Mouse (Mus musculus) ovary, adult 18-20 months (tissue): Measurements from ENCODE around the gene Ephb3.

Experiments
- DNase-seq: peaks from one replicate; pipeline ENCODE4 v3.0.0; 2022; ENCODE audit warnings: low spot score, mixed read lengths

Gene Ephb3

DNA sequence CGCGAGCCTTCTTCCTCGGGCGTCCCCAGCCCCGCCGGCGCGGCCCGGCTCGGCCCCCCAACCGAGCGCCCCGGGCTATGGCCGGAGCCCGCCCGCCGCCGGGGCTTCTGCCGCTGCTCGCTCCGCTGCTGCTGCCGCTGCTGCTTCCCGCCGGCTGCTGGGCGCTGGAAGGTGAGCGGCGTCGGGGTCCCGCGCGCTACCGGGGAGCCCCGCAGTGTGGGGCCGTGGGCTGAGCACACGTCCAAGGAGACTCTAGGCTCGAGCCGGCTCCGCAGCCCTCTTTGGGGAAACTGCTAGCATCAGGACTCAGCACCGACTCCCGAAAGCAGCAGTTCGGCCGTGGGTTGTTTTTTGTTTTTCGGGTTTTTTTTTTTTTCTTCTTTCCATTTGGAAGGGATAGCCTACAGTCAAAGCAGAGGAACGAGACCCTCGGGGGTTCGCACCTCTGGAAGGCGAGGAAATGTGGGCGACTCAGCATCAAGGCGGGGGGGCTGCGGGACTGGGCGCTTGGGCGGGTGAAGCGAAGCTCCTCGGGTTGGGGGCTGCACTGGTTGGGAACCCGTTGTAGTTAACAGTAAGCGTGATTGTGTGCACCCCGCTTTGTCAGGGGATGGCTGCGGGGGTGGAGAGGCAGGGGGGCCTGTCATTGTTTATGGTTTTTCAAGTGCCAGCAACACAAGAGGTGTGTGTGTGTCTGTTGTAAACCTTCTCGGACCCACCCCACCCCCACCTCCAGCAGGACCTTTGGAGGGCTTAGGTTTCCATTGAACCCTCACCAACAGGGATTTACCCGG, 735 bp downstream of the Ephb3 start:
- no peak for DNase-seq

DNA sequence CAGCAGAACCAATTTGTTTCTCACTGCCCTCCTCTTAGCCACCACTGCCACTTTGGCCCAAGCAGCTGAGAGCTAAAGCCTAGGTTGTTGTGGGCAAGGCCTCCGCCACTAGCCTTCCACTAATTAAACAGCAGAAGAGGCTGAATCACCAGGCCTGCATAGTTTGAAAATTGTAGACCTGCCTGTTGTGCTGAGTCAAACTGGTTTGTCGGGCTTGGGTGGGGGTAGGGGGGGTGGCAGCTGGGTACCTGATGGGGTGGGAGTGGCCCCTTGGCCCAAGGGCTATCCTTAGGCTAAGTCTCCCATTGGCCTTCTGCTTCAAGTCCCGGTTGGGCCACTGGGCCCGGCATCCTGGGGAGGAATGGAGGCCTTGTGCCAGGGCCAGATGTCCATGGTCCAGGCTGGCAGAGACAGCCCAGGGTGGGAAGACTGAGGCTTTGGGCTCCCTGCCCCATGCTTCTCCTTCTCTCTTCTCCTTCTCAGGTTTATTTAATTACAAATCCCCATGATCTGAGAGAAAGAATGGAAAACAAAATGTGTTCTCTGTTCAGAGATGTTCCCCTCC, 3.5 kb downstream of the Ephb3 start:
- no peak for DNase-seq

DNA sequence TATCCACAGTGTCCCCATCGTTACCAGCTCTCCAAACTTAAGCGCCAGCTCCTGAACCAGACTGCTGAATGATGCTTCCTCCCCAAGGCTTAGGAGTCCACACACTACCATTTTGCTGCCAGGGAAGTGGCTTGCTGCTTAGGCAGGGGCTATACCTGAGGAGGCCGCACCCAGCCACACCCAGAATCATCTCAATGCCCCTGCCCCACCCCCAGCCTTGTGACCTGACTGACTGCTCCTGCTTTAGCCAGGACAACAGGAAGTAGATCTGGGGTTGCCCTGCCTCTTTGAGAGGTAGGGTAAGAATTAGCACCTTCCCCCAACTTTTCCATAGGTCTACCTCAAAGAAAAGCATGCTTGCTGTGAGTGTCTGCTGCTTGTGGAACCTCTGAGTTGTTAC, 4.7 kb downstream of the Ephb3 start:
- no peak for DNase-seq

DNA sequence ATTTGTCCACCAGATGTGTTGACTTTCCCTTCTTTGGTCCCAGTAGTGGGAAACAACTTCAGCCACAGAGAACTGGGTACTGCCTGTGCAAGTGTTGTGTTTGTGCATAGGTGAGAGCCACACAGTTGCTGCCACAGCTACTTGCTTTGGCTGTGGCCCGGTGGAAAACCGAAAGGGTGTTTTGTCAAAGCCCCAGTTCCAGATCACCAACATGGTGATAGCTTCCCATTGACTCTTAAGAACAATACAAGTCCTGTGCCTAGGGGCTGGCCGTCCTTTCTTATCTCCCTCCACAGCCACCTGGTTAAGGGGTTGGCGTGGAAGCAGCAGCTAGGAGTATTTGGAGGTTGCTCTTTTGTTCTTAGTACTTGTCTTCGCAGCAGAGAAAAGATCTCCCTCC, 5.6 kb downstream of the Ephb3 start:
- DNase-seq = no peak

DNA sequence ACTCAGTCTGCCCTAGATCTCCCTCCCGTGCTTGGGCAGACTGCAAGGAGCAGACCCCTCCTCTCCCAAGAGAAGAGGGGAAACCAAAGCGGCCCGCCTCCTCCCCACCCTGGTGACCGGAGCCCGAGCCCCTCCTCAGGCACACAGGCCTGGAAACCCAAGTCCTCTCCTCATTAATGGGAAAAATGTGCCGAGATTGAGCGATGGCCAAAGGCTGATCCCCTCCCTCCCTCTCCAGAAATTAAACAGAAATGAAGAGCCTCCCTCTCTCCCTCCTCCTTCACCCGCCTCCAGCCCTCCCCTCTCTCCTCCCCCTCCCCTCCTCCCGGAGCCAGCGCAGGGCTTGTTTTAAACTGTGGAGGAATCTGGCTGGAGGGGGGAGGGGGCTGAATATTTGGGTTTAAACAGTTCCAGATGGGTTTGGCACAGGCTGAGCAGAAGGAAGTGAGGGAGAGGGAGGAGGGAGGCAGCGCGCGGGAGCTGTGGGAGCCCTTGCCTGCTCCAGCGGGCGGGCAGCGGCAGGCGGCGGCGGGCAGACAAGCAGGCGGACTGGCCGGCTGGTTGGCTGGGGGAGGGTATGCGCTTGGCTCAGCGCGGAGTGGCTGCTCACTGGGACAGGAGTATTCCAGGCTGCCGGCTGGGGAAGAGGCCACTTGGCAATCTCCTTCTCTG, 6.2 kb downstream of the Ephb3 start:
- peak; percentile 81 for DNase-seq

DNA sequence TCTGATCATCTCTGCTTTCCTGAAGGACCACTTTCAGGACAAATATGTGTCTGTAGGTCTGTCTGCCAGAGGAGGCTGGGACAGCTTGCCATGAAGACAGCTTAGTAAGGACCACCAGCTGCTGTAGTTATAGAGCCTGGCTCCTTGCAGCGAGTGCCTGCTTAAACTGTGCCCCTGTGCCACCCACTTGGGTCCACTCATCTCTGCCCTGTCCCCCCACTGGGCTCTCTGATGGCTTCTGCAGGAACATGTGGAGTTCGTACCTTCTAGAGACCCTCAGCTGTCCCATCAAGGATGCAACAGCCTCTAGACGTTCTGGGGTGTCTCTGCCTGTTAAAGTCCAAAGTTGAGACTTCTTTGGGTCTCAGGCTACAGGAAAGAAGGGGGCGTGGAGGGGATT, 6.9 kb downstream of the Ephb3 start:
- DNase-seq = no peak

DNA sequence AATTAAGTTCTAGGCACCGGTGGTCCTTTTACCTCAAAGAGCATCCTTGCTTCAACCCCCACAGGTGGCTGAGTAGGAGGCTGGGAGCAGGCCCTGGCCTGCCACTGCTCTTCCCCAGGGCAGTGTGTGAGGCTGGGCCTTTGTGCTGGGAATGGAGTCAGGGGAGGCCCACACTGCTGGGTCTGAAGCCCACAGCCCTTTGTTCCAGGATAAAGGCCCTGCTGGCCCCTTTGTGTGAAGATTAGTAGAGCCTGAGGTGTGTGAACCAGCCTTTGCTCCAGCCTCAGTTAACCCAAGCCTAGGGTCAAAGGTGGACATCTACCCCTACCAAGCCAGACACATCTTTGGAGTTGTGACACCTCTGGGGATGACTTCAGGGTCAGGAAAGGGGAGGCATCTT, 7.8 kb downstream of the Ephb3 start:
- DNase-seq = no peak

DNA sequence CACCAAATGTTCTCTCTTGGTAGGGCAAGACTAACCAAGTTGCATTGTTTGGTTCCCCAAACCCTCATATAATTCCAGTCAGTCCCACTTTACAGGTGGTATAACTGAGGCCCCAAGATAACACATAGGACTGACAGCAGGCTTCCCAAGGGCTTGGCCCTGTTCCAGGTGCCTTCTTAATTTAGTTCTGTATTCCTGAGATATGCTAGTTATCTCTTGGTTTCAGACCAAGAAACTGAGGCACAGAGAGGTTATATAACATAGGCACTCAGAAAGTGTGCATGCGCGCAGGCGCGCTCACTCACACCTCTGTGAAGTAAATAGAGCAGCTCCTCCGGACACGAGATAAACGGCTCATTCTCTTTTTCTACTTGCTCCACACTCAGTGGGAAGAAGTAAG, 9.4 kb downstream of the Ephb3 start:
- DNase-seq = no peak

DNA sequence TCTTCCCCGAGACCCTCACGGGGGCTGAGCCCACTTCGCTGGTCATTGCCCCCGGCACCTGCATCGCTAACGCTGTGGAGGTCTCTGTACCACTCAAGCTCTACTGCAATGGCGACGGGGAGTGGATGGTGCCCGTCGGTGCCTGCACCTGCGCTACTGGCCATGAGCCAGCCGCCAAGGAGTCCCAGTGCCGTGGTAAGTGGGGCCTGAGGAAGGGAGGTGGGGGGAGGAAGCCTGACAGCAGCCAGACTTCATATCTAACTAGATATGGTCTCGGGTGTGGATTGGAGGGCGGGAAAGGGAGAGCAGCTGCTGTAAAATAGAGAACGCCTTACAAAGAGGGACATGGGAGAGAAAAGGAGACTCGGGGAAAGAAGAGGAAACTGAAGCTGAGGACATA, 10.2 kb downstream of the Ephb3 start:
- no peak for DNase-seq

DNA sequence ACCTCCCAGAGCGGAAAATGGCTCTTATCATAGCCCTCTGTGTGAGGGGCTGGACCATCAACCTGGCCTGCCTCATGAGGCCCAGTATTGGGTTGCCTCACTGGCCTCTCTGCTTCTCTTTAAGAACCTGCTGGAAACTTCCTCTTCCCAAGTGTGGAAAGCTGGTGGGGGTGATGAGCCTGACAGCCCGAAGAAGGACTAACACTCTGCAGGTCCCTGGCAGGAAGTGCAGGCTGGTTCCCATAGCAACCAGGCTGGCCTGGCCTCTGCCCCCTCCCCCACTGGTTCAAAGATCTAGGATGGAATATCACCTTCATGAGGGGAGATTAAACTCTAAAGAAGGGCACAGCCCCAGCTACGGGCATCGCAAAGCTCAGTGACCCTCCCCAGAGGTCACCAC, 11.5 kb downstream of the Ephb3 start:
- DNase-seq = no peak

DNA sequence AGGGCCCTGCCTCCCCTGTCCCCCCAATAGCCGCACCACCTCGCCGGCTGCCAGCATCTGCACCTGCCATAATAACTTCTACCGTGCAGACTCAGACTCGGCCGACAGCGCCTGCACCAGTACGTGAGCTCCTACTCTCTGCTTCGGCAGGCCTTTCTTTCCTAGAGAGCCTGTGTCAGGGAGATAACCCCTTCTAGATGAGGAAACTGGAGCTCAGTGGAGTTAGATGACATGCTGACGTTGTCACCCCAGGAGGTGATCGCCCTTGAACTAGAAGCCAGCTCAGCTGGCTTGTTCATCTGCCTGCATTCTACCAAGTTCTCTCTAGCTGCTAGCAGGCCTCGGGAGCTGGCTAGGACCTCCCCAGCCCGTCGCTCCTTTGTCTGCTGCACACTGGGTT, 12.7 kb downstream of the Ephb3 start:
- DNase-seq = no peak

DNA sequence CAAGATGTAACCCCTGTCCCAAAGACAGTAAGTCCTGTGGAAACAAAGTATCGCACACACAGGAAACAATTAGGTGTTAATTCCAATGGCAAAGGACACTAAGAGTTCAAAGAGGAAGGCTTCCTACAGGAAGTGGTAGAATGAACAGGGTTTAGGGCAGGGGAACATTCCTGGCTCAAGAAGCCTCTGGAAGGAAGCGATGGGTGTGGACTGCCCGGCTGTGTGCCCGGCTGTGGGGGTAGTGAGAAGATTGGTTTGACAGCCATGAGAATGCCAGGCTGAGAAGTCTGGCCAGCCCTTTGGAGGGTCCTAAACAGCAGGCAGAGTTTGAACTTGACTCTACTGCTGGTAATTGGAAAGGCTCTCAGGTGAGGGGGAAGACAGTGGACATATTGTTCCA, 15.1 kb downstream of the Ephb3 start:
- no peak for DNase-seq

DNA sequence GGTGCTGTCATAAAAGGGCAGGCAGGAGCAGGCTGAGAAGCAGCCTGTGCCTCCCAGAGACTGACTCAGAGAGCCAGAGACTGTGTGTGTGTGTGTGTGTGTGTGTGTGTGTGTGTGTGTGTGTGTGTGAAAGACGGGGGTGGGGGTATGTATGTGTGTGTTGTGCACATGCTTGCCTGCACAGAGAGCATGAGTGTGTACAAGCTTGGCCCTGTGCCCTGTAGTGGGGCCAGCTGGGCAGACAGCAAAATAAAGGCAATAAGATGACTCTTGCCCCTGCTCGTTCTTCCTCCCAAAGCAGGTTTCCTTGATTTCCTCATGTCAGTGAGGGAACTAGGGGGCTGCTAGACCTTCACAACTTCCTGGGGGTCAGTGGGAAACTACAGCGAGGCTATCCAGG, 18.5 kb downstream of the Ephb3 start:
- no peak for DNase-seq

DNA sequence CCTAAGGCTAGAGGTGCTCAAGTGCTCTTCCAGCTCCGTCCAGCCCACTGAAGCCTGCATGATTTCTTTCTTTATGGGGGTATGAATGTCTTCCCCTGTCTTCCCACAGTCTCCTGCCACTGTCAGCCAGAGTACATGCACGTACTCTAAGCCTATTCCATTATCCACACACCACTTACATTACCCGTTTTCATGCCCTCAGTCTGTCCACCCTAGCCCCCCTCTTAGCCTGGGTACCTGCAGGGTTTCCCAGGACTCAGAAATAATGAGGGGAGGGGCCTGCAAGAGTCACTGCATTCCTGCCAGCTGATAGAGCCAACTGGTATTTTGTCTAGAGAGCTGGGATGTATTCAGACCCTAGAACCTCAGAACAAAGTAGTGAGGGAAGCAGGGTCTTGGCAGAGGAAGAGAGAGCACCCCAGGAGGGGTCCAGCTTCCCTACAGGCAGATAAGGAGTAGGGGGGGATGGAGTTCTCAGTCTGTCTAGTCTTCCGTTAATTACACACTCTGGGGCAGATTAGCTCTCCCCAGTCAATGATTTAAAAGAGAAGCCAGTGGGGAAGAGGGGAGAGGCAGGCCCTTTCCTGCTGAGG, 20.2 kb downstream of the Ephb3 start:
- DNase-seq = no peak

DNA sequence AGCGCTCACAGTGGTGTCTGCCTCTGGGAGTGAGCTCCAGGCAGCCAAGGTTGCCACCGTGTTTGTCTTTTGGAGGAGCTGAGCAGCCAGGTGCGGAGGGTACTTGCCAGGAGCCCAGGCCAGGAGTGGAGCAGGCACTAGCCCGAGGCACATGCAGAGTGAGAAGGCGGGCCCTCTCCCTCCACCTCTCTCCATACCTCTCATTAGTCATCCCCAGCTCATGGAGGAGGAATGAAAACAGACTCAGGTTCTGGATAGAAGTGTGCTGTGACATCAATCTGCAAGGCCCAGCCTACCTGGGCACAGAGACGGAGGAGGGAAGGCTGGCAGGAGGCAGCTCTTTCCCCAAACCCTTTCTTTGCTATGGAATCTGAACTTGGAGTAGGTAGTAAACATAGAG, 22.1 kb downstream of the Ephb3 start:
- DNase-seq = no peak

DNA sequence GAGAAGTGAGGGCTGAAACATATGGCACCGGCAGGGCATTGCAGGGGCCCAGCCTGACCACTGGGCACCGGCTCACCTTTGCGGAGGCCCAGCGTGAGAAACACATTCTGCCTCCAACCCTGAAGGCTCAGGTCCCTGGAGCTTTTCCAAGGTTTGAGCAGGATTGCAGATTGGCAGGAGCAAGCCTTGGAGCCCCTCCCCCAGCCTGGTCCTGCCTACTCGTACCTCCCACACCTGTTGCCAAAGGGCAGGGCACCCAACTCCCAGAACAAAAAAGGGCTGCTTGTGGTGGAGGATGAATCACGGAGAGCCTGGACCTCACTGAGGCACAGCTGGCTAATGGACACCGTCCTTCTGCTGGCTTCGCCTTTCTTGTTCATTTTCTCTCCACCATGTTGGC, 30.6 kb downstream of the Ephb3 start:
- peak; percentile 40 for DNase-seq

DNA sequence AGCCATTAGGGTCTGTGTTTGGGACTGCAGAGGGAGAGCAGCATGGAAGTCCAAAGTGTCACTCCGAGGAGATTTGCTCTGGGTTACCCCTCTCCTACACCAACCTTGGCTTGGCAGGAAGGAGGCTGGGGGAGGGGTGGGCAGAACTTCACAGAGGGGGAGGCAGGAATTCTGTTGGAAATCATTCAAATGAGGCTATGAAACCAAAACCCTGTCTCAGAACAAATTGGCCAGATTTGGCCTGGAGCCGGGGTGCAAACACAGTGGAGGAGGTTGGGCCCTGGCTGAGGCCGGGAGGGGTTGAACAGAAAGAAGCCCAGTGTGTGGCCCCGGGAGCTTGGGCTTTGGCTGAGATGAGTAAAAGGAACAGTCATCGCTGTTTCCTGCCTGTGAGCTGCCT, 34.2 kb downstream of the Ephb3 start:
- DNase-seq = peak; percentile 44

DNA sequence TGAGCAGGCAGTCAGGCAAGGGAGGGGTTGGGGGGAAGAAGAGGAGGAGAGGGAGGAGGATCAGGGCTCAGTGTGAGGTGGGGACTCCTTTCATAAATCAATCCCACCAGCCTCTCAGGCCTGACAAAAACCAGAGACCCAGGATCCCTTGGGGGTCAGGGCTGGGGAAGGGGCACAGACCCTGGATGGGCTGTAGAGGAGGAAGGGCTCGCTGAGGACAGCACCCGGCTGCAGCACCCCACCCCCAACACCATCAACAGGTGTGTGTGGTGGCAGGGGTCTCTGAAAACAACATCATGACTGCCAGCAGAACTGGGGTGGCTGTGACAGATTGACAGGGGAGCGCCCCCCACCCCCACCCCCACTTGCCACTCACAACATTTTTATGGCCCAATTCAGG, 36.0 kb downstream of the Ephb3 start:
- no peak for DNase-seq

DNA sequence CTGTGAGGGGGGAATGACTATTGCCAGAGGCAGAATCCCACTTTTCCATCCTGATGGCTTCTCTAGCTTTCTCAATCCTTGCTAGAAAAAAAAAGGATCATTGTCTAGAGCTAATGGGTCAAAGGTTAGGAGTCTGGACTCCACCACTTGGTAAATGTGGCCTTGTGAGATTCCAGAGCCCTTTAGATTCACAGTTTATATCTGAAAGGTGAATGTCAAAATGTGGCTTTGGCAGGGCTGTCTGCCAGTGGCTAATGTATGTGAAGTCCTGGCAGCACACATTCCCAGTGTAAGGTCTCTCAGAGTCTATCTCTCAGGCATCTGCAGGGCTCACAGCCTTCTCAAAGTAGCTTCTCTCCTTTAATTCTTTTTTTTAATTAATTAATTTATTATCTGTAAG, 36.5 kb downstream of the Ephb3 start:
- no peak for DNase-seq

DNA sequence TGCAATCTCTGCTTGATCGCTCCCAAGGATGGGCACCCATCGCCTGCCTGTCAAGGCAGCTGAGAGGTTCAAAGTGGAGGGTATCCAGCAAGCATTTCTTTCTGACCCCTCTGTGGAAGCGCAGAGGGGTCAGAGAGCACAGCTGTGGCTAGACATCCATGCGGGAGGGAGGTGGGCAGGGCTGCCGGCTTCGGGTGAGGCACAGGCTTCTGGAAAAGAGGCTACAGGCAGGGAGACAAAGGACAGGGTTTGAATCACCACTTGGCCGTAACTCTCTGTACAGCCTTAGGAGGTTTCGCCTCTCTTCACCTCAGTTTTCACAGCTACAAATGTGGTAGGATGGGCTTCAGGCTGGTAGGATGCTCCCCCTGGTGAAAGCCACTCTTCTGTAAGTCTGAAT, 38.4 kb downstream of the Ephb3 start:
- DNase-seq = no peak

DNA sequence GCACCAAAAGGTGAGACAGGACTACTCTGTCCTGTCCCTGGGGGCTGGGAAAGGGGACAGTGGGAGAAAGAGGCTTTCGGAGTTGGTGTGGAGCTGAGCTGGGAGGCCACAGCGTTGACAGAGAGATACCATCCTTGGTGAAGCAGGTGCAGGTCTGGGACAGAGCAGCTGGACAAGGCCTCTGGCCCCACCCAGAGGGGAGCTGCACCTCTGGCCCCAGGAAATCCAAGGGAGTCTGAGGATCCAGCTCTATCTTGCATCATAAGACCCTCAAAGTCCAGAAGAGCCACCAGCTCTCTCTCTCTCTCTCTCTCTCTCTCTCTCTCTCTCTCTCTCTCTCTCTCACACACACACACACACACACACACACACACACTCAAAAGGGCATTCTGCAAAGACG, 40.2 kb downstream of the Ephb3 start:
- DNase-seq = no peak

DNA sequence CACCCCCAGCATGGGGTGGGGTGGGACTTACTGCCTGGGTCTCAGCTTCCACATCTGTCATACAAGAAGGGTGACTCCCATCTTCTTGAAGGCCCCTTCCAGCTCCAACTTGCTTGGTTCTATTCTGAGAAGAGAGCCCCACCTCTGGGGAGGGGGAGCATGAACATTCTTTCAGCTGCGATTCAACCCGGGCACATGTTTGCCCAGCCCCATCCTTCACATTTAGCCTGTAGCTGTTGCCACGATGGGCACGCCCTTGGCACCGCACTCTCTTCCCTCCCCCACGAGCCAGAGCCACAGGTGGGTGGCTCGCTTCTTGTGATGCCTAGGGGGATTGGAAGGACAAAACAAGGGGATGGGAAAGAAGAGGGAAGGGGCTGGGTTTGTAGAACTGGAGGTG, 40.8 kb downstream of the Ephb3 start:
- DNase-seq = no peak

DNA sequence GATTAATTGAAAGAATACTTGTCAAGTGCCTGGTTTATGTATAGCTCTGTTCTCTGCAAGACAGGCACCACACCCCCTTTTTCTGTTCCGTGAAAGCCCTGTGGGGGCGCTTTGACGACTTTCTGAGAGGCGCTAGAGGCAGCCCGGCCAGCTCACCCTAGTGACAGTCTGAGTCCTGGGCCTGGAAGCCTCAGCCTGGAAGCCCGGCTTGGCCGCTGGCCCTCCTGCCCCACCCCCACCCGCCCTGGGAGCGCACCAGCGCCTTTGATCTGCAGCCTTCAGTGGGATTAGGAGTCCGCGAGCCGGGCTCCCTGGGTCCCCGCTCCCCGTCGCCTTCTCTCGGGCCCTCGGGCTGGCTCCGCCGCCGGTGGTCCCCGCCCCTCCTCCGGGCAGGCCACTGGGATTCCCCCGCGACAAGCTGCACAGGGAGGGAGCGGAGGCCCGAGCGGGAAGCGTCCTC, 41.4 kb downstream of the Ephb3 start:
- peak; percentile 79 for DNase-seq
